Mouse (Mus musculus) ZHBTc4 (cell line): ENCODE data around the gene Fbxl18.

Experiments used
- DNase-seq: peaks from one replicate; pipeline ENCODE4 v3.0.0-alpha.2; 2011; ENCODE audit warnings: low read depth, low spot score

Fbxl18 gene

DNA sequence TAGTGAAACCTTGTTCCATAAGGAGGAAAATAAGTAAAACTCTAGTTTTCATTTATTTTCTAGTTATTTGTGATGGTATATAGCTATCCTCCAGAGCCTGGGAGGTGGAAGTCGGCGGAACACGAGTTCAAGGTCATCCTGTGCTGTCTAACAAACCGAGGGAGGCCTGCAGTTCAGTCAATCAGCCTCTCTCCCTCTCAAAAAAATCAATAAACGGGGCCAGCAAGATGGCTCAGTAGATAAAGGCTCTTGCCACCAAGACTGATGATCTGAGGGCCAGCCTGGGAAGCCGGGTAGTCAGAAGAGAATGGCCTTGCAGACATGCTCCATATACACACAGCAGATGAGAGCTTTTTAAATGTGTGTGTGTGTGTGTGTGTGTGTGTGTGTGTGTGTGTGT lies 71.1 kb downstream of the Fbxl18 start:
- no peak for DNase-seq

- DNase-seq: peak; percentile 88
Measured at GRCm38 (mm10) chr5:142823096-142824062, 71.8 kb downstream of the Fbxl18 start.

GRCm38 (mm10) chr5:142822286-142823095 lies 72.7 kb downstream of the Fbxl18 start:
- DNase-seq: peak; percentile 49

DNA sequence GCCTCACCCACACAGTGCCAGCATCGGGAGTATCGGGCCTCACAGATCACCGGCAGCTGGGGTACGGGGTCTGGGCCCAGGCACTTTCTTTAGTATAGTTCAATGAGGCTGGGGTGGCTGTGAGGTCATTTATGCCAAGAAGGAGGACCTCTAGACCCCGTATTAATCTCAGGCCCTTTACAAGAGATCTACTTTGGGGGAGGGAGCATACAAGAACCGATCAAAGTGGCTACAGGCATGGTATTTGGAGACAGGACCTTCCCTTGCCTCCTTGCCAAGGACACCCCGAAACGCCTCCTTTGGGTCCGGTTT lies 73.3 kb downstream of the Fbxl18 start:
- no peak for DNase-seq

DNA sequence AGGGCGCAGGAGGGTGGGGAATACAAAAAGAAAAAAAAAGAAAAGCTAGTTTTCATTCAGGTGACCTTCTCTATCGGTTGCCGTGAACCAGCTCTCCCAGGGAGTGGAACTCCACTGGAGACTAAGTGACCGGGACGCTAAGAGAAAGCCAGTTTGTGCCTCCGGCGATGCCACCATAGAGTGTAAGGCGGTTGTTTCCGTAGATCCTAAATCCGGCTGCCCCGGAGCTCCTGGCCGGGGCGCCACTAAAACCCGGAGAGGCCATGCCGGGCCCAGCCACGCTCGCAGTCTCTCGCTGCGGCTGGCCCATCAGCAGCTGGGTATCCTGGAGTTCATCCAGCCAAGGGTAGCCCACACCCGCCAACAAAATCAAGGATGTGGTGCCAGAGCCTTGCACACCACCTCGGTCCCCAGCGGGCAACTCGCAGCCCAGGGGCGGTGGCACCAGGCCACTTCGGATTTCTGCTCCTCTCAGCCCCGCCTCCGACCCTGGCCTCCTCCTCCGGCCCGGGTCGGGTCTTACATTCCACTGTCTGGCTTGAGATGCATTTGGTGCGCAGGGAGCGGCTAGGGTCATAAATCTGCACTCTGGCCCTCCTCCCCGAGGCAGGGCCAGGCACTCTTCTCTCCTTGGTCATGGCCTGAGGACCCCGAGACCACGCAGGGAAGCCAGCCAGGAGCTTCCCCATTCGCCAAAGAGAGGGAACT lies 73.8 kb downstream of the Fbxl18 start:
- DNase-seq: peak; percentile 96

DNA sequence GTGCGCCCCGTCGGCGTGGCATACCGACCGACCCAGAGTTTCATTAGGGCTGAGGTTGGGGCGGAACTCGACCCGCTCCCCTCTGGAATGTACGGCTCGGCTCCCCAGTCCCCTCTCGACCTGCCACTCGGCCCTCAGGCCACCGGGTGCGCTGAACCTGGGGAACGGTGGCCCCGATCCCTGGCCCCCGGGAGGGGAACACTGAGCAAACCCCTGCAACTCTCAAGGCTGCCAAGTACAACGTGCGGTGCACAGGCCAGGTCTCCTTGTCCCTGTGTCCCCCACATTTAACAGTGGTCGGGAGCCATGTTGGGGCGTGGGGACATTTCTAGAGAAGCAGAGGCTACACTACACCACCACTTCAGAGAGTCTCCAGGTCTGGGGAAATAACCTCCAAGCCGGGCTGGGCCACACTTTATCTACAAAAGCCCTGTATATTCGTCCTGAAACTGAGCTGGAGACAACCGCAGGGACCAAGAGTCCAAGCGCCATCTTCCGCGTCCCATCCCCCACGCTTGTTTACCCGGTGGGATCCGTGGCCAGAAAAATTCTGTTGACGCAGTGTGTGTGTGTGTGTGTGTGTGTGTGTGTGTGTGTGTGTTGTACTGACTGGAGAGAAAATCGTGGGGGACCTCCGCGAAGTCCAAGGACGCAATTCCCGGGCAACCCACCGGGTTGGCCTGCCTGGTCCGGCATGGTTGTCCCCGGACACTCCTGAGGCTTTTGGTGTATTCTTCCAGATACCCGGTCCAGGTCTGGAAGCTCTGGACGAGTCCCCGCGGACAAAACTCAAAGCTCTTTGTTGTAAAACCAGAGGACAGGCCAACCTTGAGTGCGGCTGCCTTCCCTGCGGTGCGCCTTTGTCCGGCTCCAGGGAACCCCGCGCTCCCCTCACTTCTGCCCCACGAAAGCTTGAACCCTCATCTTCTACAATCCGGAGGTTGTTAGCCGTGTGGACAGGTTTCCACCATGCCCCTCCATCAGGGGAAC lies 74.7 kb downstream of the Fbxl18 start:
- peak; percentile 64 for DNase-seq

GRCm38 (mm10) chr5:142819385-142820275 lies 75.6 kb downstream of the Fbxl18 start:
- DNase-seq: peak; percentile 79

GRCm38 (mm10) chr5:142818435-142819360 lies 76.5 kb downstream of the Fbxl18 start:
- DNase-seq: peak; percentile 55

GRCm38 (mm10) chr5:142817524-142818434 lies 77.4 kb downstream of the Fbxl18 start, which contains the start of gene Tnrc18:
Gene Tnrc18, minus strand, starts transcription at chr5:142817662.
- DNase-seq: peak; percentile 99
